In genomic region chr5:138193771-138194727, GRCm38 (mm10) we compare ENCODE assay signal across 7 mouse cellular contexts. TPM values are rescaled to one million over a fixed set of nuclear protein-coding genes. Genes with fewer than 3 reads are reported as not detected.
A peak's percentile ranks its signal among the peaks of the same experiment; 100 is the strongest.
DNase-seq lines count a peak whose midpoint lies in the region; ATAC-seq and TF ChIP-seq lines count a peak whose summit lies in the region.

Gene Mblac1, plus strand, starts transcription at chr5:138194314.

- H3K4me1 ChIP-seq in cortical plate, adult 2 months (ENCODE audit: control insufficient read depth, insufficient read depth, low read length): no peaks in the 10 kb centered on the region; the same call in 1 of the 2 replicates
- H3K4me1 ChIP-seq in midbrain, embryonic 10.5 days: peaks cover 18% of the 10 kb centered on the region

- ATAC-seq in inflammation-experienced regulatory T-cells, adult 6 months: peak; percentile 66

- TF ChIP-seq CTCF in cortical plate, adult 2 months (IDR thresholded peaks at IDR 0.05; ENCODE audit: extremely low read depth, insufficient read depth, low read length): no peak

- peak within 1 kb of the TSS; percentile 75 for H3K4me3 ChIP-seq in cortical plate, adult 2 months (ENCODE audit: insufficient read depth, low read length)
- H3K4me3 ChIP-seq in midbrain, embryonic 10.5 days: peak within 1 kb of the TSS; percentile 70

- DNase-seq in adipocyte (ENCODE audit: low spot score): peak; percentile 87
- peak; percentile 75 for DNase-seq in gastrocnemius, postnatal 10 days
- peak; percentile 85 to 89 for DNase-seq in left cerebral cortex, postnatal 25 days (ENCODE audit: low spot score in 2 of 2)
- peak; percentile 82 for DNase-seq in midbrain, embryonic 10.5 days (ENCODE audit: low spot score)
- peak; percentile 70 for DNase-seq in right cerebral cortex, postnatal 4 days

- peaks cover 45% of the 10 kb centered on the region for H3K36me3 ChIP-seq in midbrain, embryonic 10.5 days

- intact Hi-C loops in left cerebral cortex, postnatal 25 days (cut with DNase I): no loop called here

- peak; percentile 81 for TF ChIP-seq POLR2A in cortical plate, adult 2 months (IDR thresholded peaks at IDR 0.05; ENCODE audit: extremely low read depth, insufficient read depth, low read length)

- no peaks in the 10 kb centered on the region for H3K27me3 ChIP-seq in midbrain, embryonic 10.5 days (ENCODE audit: low read depth, poor library complexity, severe bottlenecking)

- H3K9me3 ChIP-seq in midbrain, embryonic 10.5 days (replicated peaks): no peaks in the 10 kb centered on the region

- WGBS in midbrain, embryonic 10.5 days: 10% methylated on average over 54 of the region's 54 CpGs

- peak within 1 kb of the TSS; percentile 68 for H3K27ac ChIP-seq in cortical plate, adult 2 months (ENCODE audit: insufficient read depth, low read length)
- peak within 1 kb of the TSS; percentile 93 for H3K27ac ChIP-seq in midbrain, embryonic 10.5 days (replicated peaks)

RNA-seq across cellular contexts. Expression of gene Mblac1, which starts in this region (rescaled TPM):
- polyA plus RNA-seq in cortical plate, adult 2 months (2012; rRNA removed): 5.7 and 7.3 TPM in 2 replicates
- 1 to 10 TPM; 2.7 to 3.5 TPM for total RNA-seq in gastrocnemius, postnatal 10 days (2021)
- under 1 TPM in 1 of 3 experiments, not detected in 2; 0.55 TPM for polyA plus RNA-seq in inflammation-experienced regulatory T-cells, adult 6 months (2017; shearing (Covaris generic))
- total RNA-seq in left cerebral cortex, postnatal 25 days (2021): 10 to 100 TPM in 1 of 2 experiments, 1 to 10 TPM in 1; 8.9 to 10.3 TPM
- polyA plus RNA-seq in midbrain, embryonic 10.5 days (2016; fragmentation: Nextera tagmentation; extraction: Ambion mirVana): 10.3 and 10.5 TPM in 2 replicates

Comparison
In these comparisons a context has a peak if more than half of its experiments do, and no peak if none do; other contexts are left out.
1. Peak in every context shown above with its lines: DNase-seq, ATAC-seq, H3K4me3 ChIP-seq and H3K27ac ChIP-seq.
2. Peak in ATAC-seq in inflammation-experienced regulatory T-cells, adult 6 months; RNA of the gene not detected or under 1 TPM.